Mouse (Mus musculus) heart, embryonic 16.5 days (tissue): ENCODE data around the gene Wdpcp. TPM values are rescaled to one million over a fixed set of nuclear protein-coding genes. Genes with fewer than 3 reads are reported as not detected.

ENCODE experiments used
- ATAC-seq: fragments of 200-750 bp; cut with Nextera tagmentation; replicated peaks from 2 replicates; pipeline ENCODE4 v1.8.0; 2017; ENCODE audit warnings: moderate number of reproducible peaks; ENCODE audit not compliant: insufficient read depth, low FRiP score; ENCODE audit errors: extremely low read depth
- H3K27ac ChIP-seq: fragments of 300-500 bp; sonication (generic); 2 replicates; pipeline ENCODE4 v1.5.1; 2014; ENCODE audit warnings: mild to moderate bottlenecking, low read length, control low read depth, moderate library complexity
- H3K27me3 ChIP-seq: fragments of 300-500 bp; sonication (generic); 2 replicates; pipeline ENCODE4 v1.6.1; 2014; ENCODE audit warnings: low read length, mixed read lengths; ENCODE audit not compliant: control insufficient read depth, insufficient read depth
- H3K36me3 ChIP-seq: fragments of 300-500 bp; sonication (generic); 2 replicates; pipeline ENCODE4 v1.6.1; 2014; ENCODE audit not compliant: control insufficient read depth, insufficient read depth
- H3K4me1 ChIP-seq: fragments of 300-500 bp; sonication (generic); 2 replicates; pipeline ENCODE4 v1.6.1; 2014; ENCODE audit warnings: low read length, mixed read lengths; ENCODE audit not compliant: control insufficient read depth, insufficient read depth
- H3K4me2 ChIP-seq: fragments of 300-500 bp; sonication (generic); 2 replicates; pipeline ENCODE4 v1.6.1; 2014; ENCODE audit warnings: low read depth, mild to moderate bottlenecking, control low read depth, low read length
- H3K4me3 ChIP-seq: fragments of 300-500 bp; sonication (generic); 2 replicates; pipeline ENCODE4 v1.5.1; 2014; ENCODE audit warnings: mild to moderate bottlenecking, control low read depth, low read length
- H3K9ac ChIP-seq: fragments of 300-500 bp; sonication (generic); 2 replicates; pipeline ENCODE4 v1.6.1; 2014; ENCODE audit warnings: low read length, control low read depth
- H3K9me3 ChIP-seq: fragments of 300-500 bp; sonication (generic); replicated peaks from 2 replicates; pipeline ENCODE4 v1.6.1; 2016; ENCODE audit warnings: low read length; ENCODE audit not compliant: control insufficient read depth
- WGBS: fragments of 180-500 bp; shearing (Covaris S2); extraction: QIAGEN DNeasy Blood & Tissue Kit; methylation state at CpG from one replicate; pipeline ENCODE4 v1.1.7; 2014; 5-methylcytosine and 5-hydroxymethylcytosine counted together
- microRNA-seq: library from miRNA; unstranded; fragments of <30 nt; microRNA quantifications from one replicate; pipeline ENCODE4, GENCODE M21; 2017
- polyA plus RNA-seq: library from polyadenylated mRNA; unstranded; fragments of >200 nt; fragmentation: Nextera tagmentation; extraction: Ambion mirVana; gene quantifications from 2 replicates; pipeline ENCODE4 v1.2.1, GENCODE M21; 2015

Gene Wdpcp
- polyA plus RNA-seq, 1 experiment from 2014 or later, result 7.4 TPM

GRCm38 (mm10) chr11:21871728-21872127, 299.7 kb downstream of the Wdpcp start:
- no peak overlapping the region for H3K9ac ChIP-seq
- no peaks in the 10 kb centered on the region for H3K36me3 ChIP-seq
- H3K4me3 ChIP-seq, result no peak overlapping the region
- no peaks in the 10 kb centered on the region for H3K27me3 ChIP-seq
- no peak overlapping the region for H3K4me2 ChIP-seq
- H3K4me1 ChIP-seq, result no peaks in the 10 kb centered on the region
- 52% methylated on average over 4 of the region's 4 CpGs for WGBS
- ATAC-seq, result no peak
- no peaks in the 10 kb centered on the region for H3K9me3 ChIP-seq
- H3K27ac ChIP-seq, result no peak overlapping the region

DNA sequence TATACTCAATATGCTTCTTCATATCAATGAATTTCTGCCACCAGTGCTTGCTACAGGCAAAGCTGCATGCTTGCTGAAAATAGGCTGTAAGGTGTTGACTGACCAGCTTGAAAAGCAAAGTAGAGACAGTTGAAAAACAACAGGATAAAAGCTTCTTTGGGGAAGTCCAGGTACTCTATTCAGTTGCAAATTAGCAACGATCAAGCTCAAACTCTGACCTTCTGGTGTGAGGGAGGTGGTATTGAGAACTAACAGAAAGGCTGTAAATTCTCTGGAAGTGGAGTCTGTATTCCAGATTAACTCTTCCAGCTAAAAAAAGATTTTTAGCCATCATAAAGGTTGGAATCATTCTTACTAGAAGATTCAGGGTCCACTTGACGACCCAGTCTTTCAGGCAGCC, 303.0 kb downstream of the Wdpcp start:
- Histone ChIP-seq H3K9me3 (no peaks in the 10 kb centered on the region), H3K9ac (no peak overlapping the region), H3K4me3 (no peak overlapping the region), H3K36me3 (no peaks in the 10 kb centered on the region), H3K4me2 (no peak overlapping the region), H3K27ac (no peak overlapping the region), H3K27me3 (no peaks in the 10 kb centered on the region), H3K4me1 (no peaks in the 10 kb centered on the region)
- no peak for ATAC-seq
- 75% methylated on average over 2 of the region's 2 CpGs for WGBS

- no peak for ATAC-seq
- H3K27ac ChIP-seq, result no peak overlapping the region
- H3K4me2 ChIP-seq, result no peak overlapping the region
- no peaks in the 10 kb centered on the region for H3K27me3 ChIP-seq
- H3K9me3 ChIP-seq, result no peaks in the 10 kb centered on the region
- H3K4me1 ChIP-seq, result no peaks in the 10 kb centered on the region
- H3K36me3 ChIP-seq, result no peaks in the 10 kb centered on the region
- H3K9ac ChIP-seq, result no peak overlapping the region
- no peak overlapping the region for H3K4me3 ChIP-seq
- WGBS, result 67% methylated on average over 3 of the region's 3 CpGs
Measured at GRCm38 (mm10) chr11:21894696-21895095, 322.7 kb downstream of the Wdpcp start.

DNA sequence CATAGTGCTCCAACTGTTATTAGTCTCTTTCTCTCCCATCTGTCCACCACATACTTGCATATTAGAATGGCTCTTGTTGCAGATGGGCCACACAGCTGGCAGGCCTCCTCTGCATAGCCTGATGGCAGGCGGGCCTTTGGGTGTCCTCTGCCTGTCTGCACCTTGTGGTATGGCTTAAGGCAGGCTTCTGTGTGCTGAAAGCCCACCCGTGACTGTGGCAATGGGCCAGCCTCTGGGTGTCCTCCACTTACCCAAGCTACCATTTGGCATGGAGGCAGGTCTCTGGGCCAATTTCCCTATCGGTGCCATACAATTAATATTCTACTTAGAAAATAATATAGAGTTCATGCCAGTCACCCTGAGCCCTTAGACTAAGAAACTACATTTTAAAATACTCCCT, 350.5 kb downstream of the Wdpcp start:
- H3K9me3 ChIP-seq, result no peaks in the 10 kb centered on the region
- no peaks in the 10 kb centered on the region for H3K36me3 ChIP-seq
- H3K9ac ChIP-seq, result no peak overlapping the region
- H3K4me2 ChIP-seq, result no peak overlapping the region
- no peaks in the 10 kb centered on the region for H3K27me3 ChIP-seq
- H3K4me3 ChIP-seq, result no peak overlapping the region
- H3K4me1 ChIP-seq, result no peaks in the 10 kb centered on the region
- ATAC-seq, result no peak
- H3K27ac ChIP-seq, result no peak overlapping the region
- 77% methylated on average over 3 of the region's 3 CpGs for WGBS

Small RNA genes lying within 50 kb of the gene (microRNA-seq; reads per million reads assigned to microRNA genes)
- gene Gm22990, result not detected

Other genes with a start within 250 kb of the Wdpcp start
- 164 and 178 TPM in 2 replicates for gene Ugp2, start 201.0 kb upstream of the Wdpcp start, polyA plus RNA-seq
- 2,007 and 2,061 TPM in 2 replicates for gene Mdh1, start 132 bp downstream of the Wdpcp start, polyA plus RNA-seq